ENCODE assay signal across 12 mouse cellular contexts in the genomic region with DNA sequence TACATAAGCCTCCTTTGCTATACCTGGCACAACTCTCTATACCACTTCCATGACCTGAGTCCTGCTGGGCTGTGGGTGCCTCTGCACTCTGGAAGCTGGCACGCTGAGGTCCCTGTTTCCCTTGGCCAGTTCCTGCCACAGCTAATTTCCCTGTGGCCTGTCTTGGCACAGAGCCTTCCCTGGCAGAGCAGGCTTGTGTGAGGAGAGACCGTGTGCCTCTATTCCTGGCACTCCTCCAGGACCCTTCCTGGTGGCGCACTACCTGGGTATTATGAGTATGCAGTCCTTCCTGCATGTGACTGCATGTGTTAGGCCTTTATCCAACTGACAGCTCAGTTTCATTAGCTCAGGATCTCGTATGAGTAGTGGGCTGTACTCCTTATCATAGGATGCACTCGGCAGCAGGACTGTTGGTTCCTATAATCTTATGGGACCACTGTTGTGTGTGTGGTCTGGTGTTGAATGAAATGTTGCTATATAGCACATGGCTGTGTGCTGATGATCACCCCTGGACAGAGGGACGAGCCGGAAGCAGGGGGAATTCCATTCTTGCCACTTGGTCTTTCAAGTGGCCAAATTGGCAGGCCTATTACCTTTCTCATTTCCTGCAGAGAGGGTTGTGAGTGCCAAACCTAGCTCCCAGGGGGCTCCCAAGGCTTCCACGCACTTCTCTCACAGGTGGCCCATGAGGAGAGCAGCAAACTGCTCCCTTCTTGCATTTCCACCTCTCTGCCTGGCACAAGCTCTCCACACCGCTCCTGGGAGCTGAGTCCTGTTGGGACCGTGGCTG. TPM values are rescaled to one million over a fixed set of nuclear protein-coding genes. Genes with fewer than 3 reads are reported as not detected.
DNase-seq lines count a peak whose midpoint lies in the region; ATAC-seq and TF ChIP-seq lines count a peak whose summit lies in the region.
"Had no signal": no experiment of that assay in that cellular context is flagged by ENCODE, and none has a peak within 500 bp of the region (broad histone marks: within the 10 kb centered on the region; RNA-seq: fewer than 3 reads in every experiment).

No protein-coding gene starts in this region.

- no peaks in the 10 kb centered on the region for H3K9me3 ChIP-seq in kidney, embryonic 14.5 days (ENCODE audit: control insufficient read depth, low read length)
- no peaks in the 10 kb centered on the region for H3K9me3 ChIP-seq in lung, embryonic 16.5 days (ENCODE audit: control insufficient read depth, low read length)
- no peaks in the 10 kb centered on the region for H3K9me3 ChIP-seq in intestine, postnatal 0 days (ENCODE audit: control insufficient read depth)
- H3K9me3 ChIP-seq: heart, embryonic 13.5 days had no signal

- no peak overlapping the region for H3K4me3 ChIP-seq in kidney, adult 2 months (ENCODE audit: insufficient read depth, low read depth, low read length)
- H3K4me3 ChIP-seq in kidney, embryonic 14.5 days (ENCODE audit: low read length) = no peak overlapping the region
- no peak overlapping the region for H3K4me3 ChIP-seq in lung, embryonic 16.5 days (ENCODE audit: low read length)
- no peak overlapping the region for H3K4me3 ChIP-seq in intestine, postnatal 0 days (ENCODE audit: low read depth, low read length)
- H3K4me3 ChIP-seq: heart, embryonic 13.5 days had no signal

- H3K4me1 ChIP-seq in kidney, adult 2 months (ENCODE audit: control insufficient read depth, insufficient read depth, low read length) = no peaks in the 10 kb centered on the region
- H3K4me1 ChIP-seq in kidney, embryonic 14.5 days (ENCODE audit: control insufficient read depth, insufficient read depth, low read length) = no peaks in the 10 kb centered on the region
- no peaks in the 10 kb centered on the region; the same call in 1 of the 2 replicates for H3K4me1 ChIP-seq in lung, embryonic 16.5 days (replicated peaks; ENCODE audit: control insufficient read depth, insufficient read depth, low read length)
- no peaks in the 10 kb centered on the region for H3K4me1 ChIP-seq in intestine, postnatal 0 days (replicated peaks; ENCODE audit: control insufficient read depth, insufficient read depth, low read length)

- WGBS in kidney, adult 2 months = 50% methylated on average over 10 of the region's 10 CpGs
- 78% methylated on average over 10 of the region's 10 CpGs for WGBS in kidney, embryonic 14.5 days
- 53% methylated on average over 10 of the region's 10 CpGs for WGBS in lung, embryonic 16.5 days
- 79% methylated on average over 10 of the region's 10 CpGs for WGBS in intestine, postnatal 0 days

- DNase-seq in adrenal gland, adult (ENCODE audit: inconsistent age in 2 of 2, low spot score in 1 of 2) = peak; percentile 17 to 62
- DNase-seq in adrenal gland, postnatal 4 days (ENCODE audit: low spot score in 2 of 2) = no peak
- peak; percentile 12 for DNase-seq in kidney, adult 2 months
- peak; percentile 75 for DNase-seq in adrenal gland, postnatal 14 days

- H3K9ac ChIP-seq in kidney, embryonic 14.5 days (ENCODE audit: low read depth, low read length) = no peak overlapping the region
- no peak overlapping the region for H3K9ac ChIP-seq in lung, embryonic 16.5 days (ENCODE audit: low read length)
- H3K9ac ChIP-seq in intestine, postnatal 0 days (ENCODE audit: low read depth, low read length) = no peak overlapping the region
- H3K9ac ChIP-seq: heart, embryonic 13.5 days had no signal

- TF ChIP-seq POLR2A in kidney, adult 2 months (IDR thresholded peaks at IDR 0.05; ENCODE audit: low read depth, low read length) = no peak

- H3K36me3 ChIP-seq in kidney, adult 2 months (ENCODE audit: control insufficient read depth, insufficient read depth, low read length) = no peaks in the 10 kb centered on the region
- H3K36me3 ChIP-seq in kidney, embryonic 14.5 days (ENCODE audit: control insufficient read depth, insufficient read depth, low read length) = no peaks in the 10 kb centered on the region
- H3K36me3 ChIP-seq in lung, embryonic 16.5 days (ENCODE audit: control insufficient read depth, insufficient read depth, low read length) = no peaks in the 10 kb centered on the region
- no peaks in the 10 kb centered on the region for H3K36me3 ChIP-seq in intestine, postnatal 0 days (ENCODE audit: control insufficient read depth, insufficient read depth)
- H3K36me3 ChIP-seq: heart, embryonic 13.5 days had no signal

- no peaks in the 10 kb centered on the region for H3K27me3 ChIP-seq in kidney, adult 2 months (replicated peaks; ENCODE audit: control insufficient read depth, insufficient read depth, low read length)
- no peaks in the 10 kb centered on the region for H3K27me3 ChIP-seq in kidney, embryonic 14.5 days (ENCODE audit: control insufficient read depth, insufficient read depth, low read length)
- no peaks in the 10 kb centered on the region for H3K27me3 ChIP-seq in lung, embryonic 16.5 days (ENCODE audit: control insufficient read depth, insufficient read depth, low read depth, low read length)
- peaks cover 2% of the 10 kb centered on the region; the same call in 1 of the 2 replicates for H3K27me3 ChIP-seq in intestine, postnatal 0 days (replicated peaks; ENCODE audit: control insufficient read depth, insufficient read depth, low read length)

- H3K27ac ChIP-seq in kidney, adult 2 months (ENCODE audit: insufficient read depth, low read depth, low read length) = no peak overlapping the region
- no peak overlapping the region for H3K27ac ChIP-seq in kidney, embryonic 14.5 days (ENCODE audit: low read depth, low read length)
- H3K27ac ChIP-seq in lung, embryonic 16.5 days (ENCODE audit: low read length) = no peak overlapping the region
- no peak overlapping the region for H3K27ac ChIP-seq in intestine, postnatal 0 days (ENCODE audit: low read depth, low read length)
- H3K27ac ChIP-seq: heart, embryonic 13.5 days had no signal

- ATAC-seq in kidney, embryonic 14.5 days (ENCODE audit: low FRiP score, low TSS enrichment) = no peak
- ATAC-seq in lung, embryonic 16.5 days (ENCODE audit: low read depth) = peak; percentile 27; the same call in 1 of the 2 replicates
- no peak for ATAC-seq in intestine, postnatal 0 days
- no peak for ATAC-seq in activated CD4-positive, CD25-positive, alpha-beta regulatory T cell, adult 4 months

- H3K4me2 ChIP-seq in kidney, embryonic 14.5 days (replicated peaks; ENCODE audit: low read depth, low read length) = no peak overlapping the region
- H3K4me2 ChIP-seq in lung, embryonic 16.5 days (ENCODE audit: low read depth, low read length) = no peak overlapping the region
- H3K4me2 ChIP-seq in intestine, postnatal 0 days (replicated peaks; ENCODE audit: low read depth) = no peak overlapping the region
- H3K4me2 ChIP-seq: heart, embryonic 13.5 days; midbrain, embryonic 11.5 days had no signal

- TF ChIP-seq CTCF in kidney, adult 2 months (conservative IDR thresholded peaks at IDR 0.05; ENCODE audit: insufficient read depth, insufficient read length, low read depth, low read length) = no peak
- TF ChIP-seq CTCF in intestine, postnatal 0 days (IDR thresholded peaks at IDR 0.05; ENCODE audit: low read depth) = no peak

RNA-seq across cellular contexts. Expression of a gene that starts 17.1 kb away (rescaled TPM):
- not detected for total RNA-seq in adrenal gland, postnatal 4 days (2021)
- not detected in 2 replicates for polyA plus RNA-seq in kidney, adult 2 months (2012; rRNA removed)
- not detected in 2 replicates for polyA plus RNA-seq in kidney, embryonic 14.5 days (2014; fragmentation: Nextera tagmentation; extraction: Ambion mirVana)
- not detected in 2 replicates for total RNA-seq in adrenal gland, postnatal 14 days (2021)
- polyA plus RNA-seq in lung, embryonic 16.5 days (2015; fragmentation: Nextera tagmentation; extraction: Ambion mirVana) = not detected in 2 replicates
- not detected in 2 replicates for polyA plus RNA-seq in intestine, postnatal 0 days (2015; fragmentation: Nextera tagmentation; extraction: Ambion mirVana)
- polyA plus RNA-seq in activated CD4-positive, CD25-positive, alpha-beta regulatory T cell, adult 4 months (2017; shearing (Covaris generic)) = not detected
- total RNA-seq: layer of hippocampus, postnatal 25 days had no signal
- polyA plus RNA-seq: embryonic facial prominence, embryonic 11.5 days had no signal

RNA-seq across cellular contexts. Expression of a gene that starts 18.1 kb away (rescaled TPM):
- not detected for total RNA-seq in adrenal gland, postnatal 4 days (2021)
- polyA plus RNA-seq in kidney, adult 2 months (2012; rRNA removed) = not detected in 2 replicates
- polyA plus RNA-seq in kidney, embryonic 14.5 days (2014; fragmentation: Nextera tagmentation; extraction: Ambion mirVana) = not detected in 2 replicates
- not detected in 2 replicates for total RNA-seq in adrenal gland, postnatal 14 days (2021)
- not detected in 2 replicates for polyA plus RNA-seq in lung, embryonic 16.5 days (2015; fragmentation: Nextera tagmentation; extraction: Ambion mirVana)
- polyA plus RNA-seq in intestine, postnatal 0 days (2015; fragmentation: Nextera tagmentation; extraction: Ambion mirVana) = not detected in 2 replicates
- polyA plus RNA-seq in activated CD4-positive, CD25-positive, alpha-beta regulatory T cell, adult 4 months (2017; shearing (Covaris generic)) = not detected
- total RNA-seq: layer of hippocampus, postnatal 25 days had no signal
- polyA plus RNA-seq: embryonic facial prominence, embryonic 11.5 days; heart, embryonic 13.5 days; midbrain, embryonic 11.5 days had no signal

RNA-seq across cellular contexts. Expression of a gene that starts 24.2 kb away (rescaled TPM):
- total RNA-seq in adrenal gland, postnatal 4 days (2021) = not detected
- not detected in 2 replicates for polyA plus RNA-seq in kidney, adult 2 months (2012; rRNA removed)
- not detected in 2 replicates for polyA plus RNA-seq in kidney, embryonic 14.5 days (2014; fragmentation: Nextera tagmentation; extraction: Ambion mirVana)
- not detected in 2 replicates for total RNA-seq in adrenal gland, postnatal 14 days (2021)
- polyA plus RNA-seq in lung, embryonic 16.5 days (2015; fragmentation: Nextera tagmentation; extraction: Ambion mirVana) = not detected in 2 replicates
- polyA plus RNA-seq in intestine, postnatal 0 days (2015; fragmentation: Nextera tagmentation; extraction: Ambion mirVana) = not detected in 2 replicates
- polyA plus RNA-seq in activated CD4-positive, CD25-positive, alpha-beta regulatory T cell, adult 4 months (2017; shearing (Covaris generic)) = not detected
- total RNA-seq: layer of hippocampus, postnatal 25 days had no signal
- polyA plus RNA-seq: embryonic facial prominence, embryonic 11.5 days; heart, embryonic 13.5 days; midbrain, embryonic 11.5 days had no signal

RNA-seq across cellular contexts. Expression of a gene that starts 28.3 kb away (rescaled TPM):
- not detected for total RNA-seq in adrenal gland, postnatal 4 days (2021)
- not detected in 2 replicates for polyA plus RNA-seq in kidney, adult 2 months (2012; rRNA removed)
- polyA plus RNA-seq in kidney, embryonic 14.5 days (2014; fragmentation: Nextera tagmentation; extraction: Ambion mirVana) = 0.10 TPM in 1 of 2 replicates, not detected in the other
- total RNA-seq in adrenal gland, postnatal 14 days (2021) = not detected in 2 replicates
- polyA plus RNA-seq in lung, embryonic 16.5 days (2015; fragmentation: Nextera tagmentation; extraction: Ambion mirVana) = 0.06 and 0.08 TPM in 2 replicates
- polyA plus RNA-seq in intestine, postnatal 0 days (2015; fragmentation: Nextera tagmentation; extraction: Ambion mirVana) = 0.04 TPM in 1 of 2 replicates, not detected in the other
- under 1 TPM in 1 of 2 experiments, not detected in 1; 0.17 TPM for polyA plus RNA-seq in activated CD4-positive, CD25-positive, alpha-beta regulatory T cell, adult 4 months (2017; shearing (Covaris generic))
- total RNA-seq: layer of hippocampus, postnatal 25 days had no signal
- polyA plus RNA-seq: embryonic facial prominence, embryonic 11.5 days; heart, embryonic 13.5 days had no signal

RNA-seq across cellular contexts. Expression of a gene that starts 33.2 kb away (rescaled TPM):
- not detected for total RNA-seq in adrenal gland, postnatal 4 days (2021)
- not detected in 2 replicates for polyA plus RNA-seq in kidney, adult 2 months (2012; rRNA removed)
- polyA plus RNA-seq in kidney, embryonic 14.5 days (2014; fragmentation: Nextera tagmentation; extraction: Ambion mirVana) = not detected in 2 replicates
- total RNA-seq in adrenal gland, postnatal 14 days (2021) = not detected in 2 replicates
- polyA plus RNA-seq in lung, embryonic 16.5 days (2015; fragmentation: Nextera tagmentation; extraction: Ambion mirVana) = not detected in 2 replicates
- polyA plus RNA-seq in intestine, postnatal 0 days (2015; fragmentation: Nextera tagmentation; extraction: Ambion mirVana) = not detected in 2 replicates
- polyA plus RNA-seq in activated CD4-positive, CD25-positive, alpha-beta regulatory T cell, adult 4 months (2017; shearing (Covaris generic)) = not detected
- total RNA-seq: layer of hippocampus, postnatal 25 days had no signal
- polyA plus RNA-seq: embryonic facial prominence, embryonic 11.5 days; heart, embryonic 13.5 days; midbrain, embryonic 11.5 days had no signal

Comparison
In these comparisons a context has a peak if more than half of its experiments do, and no peak if none do; other contexts are left out.
1. DNase-seq: peak in adrenal gland, adult (2 of 2), kidney, adult 2 months (single experiment) and adrenal gland, postnatal 14 days (single experiment); none in adrenal gland, postnatal 4 days (0 of 2).